Mouse (Mus musculus): ENCODE measurements at regions not wholly inside any gene's neighbourhood (a gene's known extent, or its start where the extent isn't known, plus 50 kb on each side); places are given as distances from the start of the nearest gene placed in this dataset.
A peak's percentile ranks its signal among the peaks of the same experiment; 100 is the strongest.

DNA sequence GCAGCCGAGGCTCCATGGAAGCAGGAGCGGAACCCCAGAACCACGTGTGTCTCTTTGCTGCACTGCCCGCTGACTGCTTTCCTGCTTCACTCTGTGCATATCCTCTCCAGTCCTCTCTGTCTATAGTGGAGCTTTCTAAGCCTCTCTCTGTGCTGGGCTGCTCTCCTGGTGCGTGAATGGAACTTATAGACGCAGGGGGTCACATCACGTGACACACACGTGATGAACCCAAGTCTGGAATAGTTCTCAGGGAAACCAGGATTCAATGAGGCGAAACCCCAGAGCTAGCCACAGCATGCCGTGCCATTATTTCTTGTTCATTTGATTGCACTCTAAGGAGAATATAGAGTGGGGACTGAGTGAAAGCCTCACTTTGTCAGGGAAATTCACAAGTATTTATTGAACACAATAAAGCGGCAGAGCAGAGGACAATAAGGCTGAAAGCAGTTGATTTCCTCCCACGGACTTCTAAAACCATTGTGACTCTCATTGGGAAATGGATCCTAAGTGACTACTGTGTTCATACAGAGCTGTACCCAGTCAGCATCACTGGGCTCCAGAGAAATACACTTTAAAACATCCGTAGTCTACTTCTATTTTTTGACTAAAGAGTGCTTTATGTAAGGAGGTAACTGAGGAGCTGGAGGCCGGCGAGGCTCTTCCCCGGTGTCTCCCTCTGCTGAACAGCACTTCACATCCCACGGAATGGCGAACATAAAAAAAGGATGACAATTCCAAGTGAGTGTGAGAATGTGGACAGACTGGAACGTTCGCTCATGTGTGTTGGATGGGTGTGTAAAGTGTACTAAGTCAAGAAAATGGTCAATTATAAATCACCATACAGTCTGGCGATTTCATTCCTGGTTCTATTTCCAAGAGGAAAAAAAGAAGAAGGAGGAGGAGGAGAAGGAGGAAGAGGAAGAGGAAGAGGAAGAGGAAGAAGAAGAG is 116.5 kb upstream of the Cpsf6 start:
- H3K4me3 ChIP-seq (replicated peaks; ENCODE audit: control insufficient read depth, low read depth, low read length): no peak overlapping the region
- H3K4me1 ChIP-seq (ENCODE audit: control insufficient read depth, insufficient read depth, low read length): no peaks in the 10 kb centered on the region
- H3K27ac ChIP-seq (ENCODE audit: control insufficient read depth, insufficient read depth, low read depth, low read length, poor library complexity): no peak overlapping the region
- 88% methylated on average over 21 of the region's 21 CpGs for WGBS
- TF ChIP-seq POLR2A (IDR thresholded peaks at IDR 0.05; ENCODE audit: borderline replicate concordance, control insufficient read depth, low read depth, low read length): no peak
- TF ChIP-seq CTCF (IDR thresholded peaks at IDR 0.05; ENCODE audit: control insufficient read depth, insufficient read depth, low read length): no peak

DNA sequence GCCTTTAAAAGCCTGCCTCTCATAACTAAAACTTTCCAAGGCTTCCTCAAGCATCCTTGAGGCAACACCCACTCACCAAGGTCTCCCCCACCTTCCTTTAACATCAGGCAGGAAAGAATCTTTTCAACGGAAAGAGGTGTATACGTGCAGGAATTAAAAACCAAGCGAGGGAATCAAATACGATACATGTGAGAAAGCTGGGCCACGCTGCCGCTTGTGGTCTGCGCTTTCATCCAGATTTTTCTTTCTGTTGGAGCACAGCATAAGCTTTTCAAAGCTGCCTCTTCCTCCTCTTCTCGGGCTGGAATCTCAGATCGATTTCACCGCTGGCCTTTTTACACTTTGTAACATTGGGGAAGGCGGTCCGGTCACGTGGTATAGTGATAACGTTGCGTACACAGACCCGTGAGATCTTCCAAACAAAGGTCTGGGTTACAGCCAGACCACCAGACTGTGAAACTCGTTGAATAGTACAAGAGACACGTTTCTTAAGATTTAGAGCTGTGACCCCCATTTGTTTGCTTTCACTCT is 114.4 kb upstream of the Cpsf6 start:
- WGBS: 27% methylated on average over 18 of the region's 18 CpGs

DNA sequence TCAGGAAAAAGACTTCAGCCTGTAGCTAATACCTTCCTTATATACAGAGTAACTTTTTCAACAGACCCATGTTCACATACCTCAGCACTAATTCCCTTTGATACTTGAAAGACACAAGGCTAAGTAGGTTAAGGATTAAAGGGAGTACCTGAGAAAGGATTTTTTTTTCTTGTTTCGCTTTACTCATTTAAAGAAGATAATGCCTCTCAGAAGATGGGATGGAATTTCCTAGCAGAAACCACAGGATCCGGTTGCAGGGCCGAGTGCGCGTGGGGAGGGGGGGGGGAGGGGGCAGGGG is 114.0 kb upstream of the Cpsf6 start:
- H3K4me1 ChIP-seq (ENCODE audit: control insufficient read depth, insufficient read depth, low read length): no peaks in the 10 kb centered on the region; the same call in 1 of the 2 replicates
- WGBS: 3% methylated on average over 5 of the region's 5 CpGs
- no peak overlapping the region for H3K4me3 ChIP-seq (replicated peaks; ENCODE audit: control insufficient read depth, low read depth, low read length)
- TF ChIP-seq CTCF (IDR thresholded peaks at IDR 0.05; ENCODE audit: control insufficient read depth, insufficient read depth, low read length): no peak
- no peak for TF ChIP-seq POLR2A (IDR thresholded peaks at IDR 0.05; ENCODE audit: borderline replicate concordance, control insufficient read depth, low read depth, low read length)
- H3K27ac ChIP-seq (ENCODE audit: control insufficient read depth, insufficient read depth, low read depth, low read length, poor library complexity): no peak overlapping the region

More for the DNA sequence above, 114.4 kb upstream of the Cpsf6 start:
- TF ChIP-seq POLR2A (IDR thresholded peaks at IDR 0.05; ENCODE audit: borderline replicate concordance, control insufficient read depth, low read depth, low read length): no peak
- no peak for TF ChIP-seq CTCF (IDR thresholded peaks at IDR 0.05; ENCODE audit: control insufficient read depth, insufficient read depth, low read length)
- Histone ChIP-seq H3K4me3 (replicated peaks; ENCODE audit: control insufficient read depth, low read depth, low read length) (peak overlapping the region; percentile 12), H3K4me1 (ENCODE audit: control insufficient read depth, insufficient read depth, low read length) (no peaks in the 10 kb centered on the region; the same call in 1 of the 2 replicates), H3K27ac (ENCODE audit: control insufficient read depth, insufficient read depth, low read depth, low read length, poor library complexity) (no peak overlapping the region)

DNA sequence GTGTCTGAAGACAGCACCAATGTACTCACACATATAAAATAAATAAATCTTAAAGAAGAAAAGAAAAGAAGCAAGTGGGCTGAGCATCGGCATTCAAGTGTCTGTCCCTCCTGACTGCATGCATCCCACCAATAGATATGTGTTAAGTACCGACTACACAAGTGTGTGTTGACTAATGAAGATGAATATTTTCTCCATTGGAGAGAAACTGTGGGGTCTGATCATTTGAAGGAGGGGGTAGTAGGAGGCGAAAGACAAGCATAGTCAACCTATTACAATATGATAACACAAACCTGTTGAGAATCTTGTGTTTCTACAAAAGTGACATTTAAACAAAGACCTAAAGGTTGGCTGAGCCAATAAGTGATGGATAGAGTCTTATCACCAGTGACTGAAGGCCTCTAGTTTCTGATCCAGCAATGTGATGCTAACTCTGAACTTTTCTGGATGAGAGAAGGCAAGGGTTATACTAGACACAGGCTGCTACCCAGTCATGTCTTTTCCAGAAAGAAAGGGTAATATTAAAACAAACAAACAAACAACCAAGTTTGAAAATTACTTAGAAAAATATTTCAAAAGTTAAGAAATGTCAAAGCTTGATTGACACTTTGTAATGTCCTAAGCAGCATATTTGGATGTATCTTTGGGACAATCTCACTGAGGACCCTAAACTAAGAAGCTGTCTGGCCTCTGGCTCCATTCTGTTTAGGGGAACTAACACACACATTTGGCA is 113.4 kb upstream of the Cpsf6 start:
- WGBS: 89% methylated on average over 3 of the region's 3 CpGs
- Histone ChIP-seq H3K27ac (ENCODE audit: control insufficient read depth, insufficient read depth, low read depth, low read length, poor library complexity) (no peak overlapping the region), H3K4me1 (ENCODE audit: control insufficient read depth, insufficient read depth, low read length) (no peaks in the 10 kb centered on the region; the same call in 1 of the 2 replicates), H3K4me3 (replicated peaks; ENCODE audit: control insufficient read depth, low read depth, low read length) (no peak overlapping the region)
- TF ChIP-seq POLR2A (IDR thresholded peaks at IDR 0.05; ENCODE audit: borderline replicate concordance, control insufficient read depth, low read depth, low read length): no peak
- no peak for TF ChIP-seq CTCF (IDR thresholded peaks at IDR 0.05; ENCODE audit: control insufficient read depth, insufficient read depth, low read length)

DNA sequence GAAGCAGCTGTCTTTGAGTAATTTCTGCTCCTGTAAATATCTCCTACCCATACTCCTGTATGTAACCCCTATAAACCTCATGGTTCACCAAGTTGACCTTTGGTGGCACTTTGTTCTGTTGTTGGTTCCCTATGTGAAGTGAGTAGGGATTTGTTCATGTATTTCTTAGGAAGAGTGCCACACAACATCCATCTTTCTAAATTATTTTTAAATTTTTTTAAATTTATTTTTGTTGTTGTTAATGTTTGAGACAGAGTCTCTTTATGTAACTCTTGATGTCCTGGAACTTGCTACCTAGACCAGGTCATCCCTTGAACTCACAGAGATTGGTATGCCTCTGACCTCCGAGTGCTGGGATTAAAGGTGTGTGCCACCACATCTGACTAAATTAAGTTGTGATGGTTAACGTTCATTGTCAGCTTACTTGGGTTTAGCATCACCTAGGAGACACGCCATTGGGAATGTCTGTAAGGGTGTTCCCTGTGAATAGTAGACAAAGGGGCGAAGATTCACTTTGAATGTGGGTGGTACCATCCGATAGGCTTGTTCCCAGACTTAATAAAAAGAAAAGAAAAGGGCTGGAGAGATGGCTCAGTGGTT is 112.7 kb upstream of the Cpsf6 start:
- 80% methylated on average over 5 of the region's 5 CpGs for WGBS
- no peak overlapping the region for H3K27ac ChIP-seq (ENCODE audit: control insufficient read depth, insufficient read depth, low read depth, low read length, poor library complexity)
- TF ChIP-seq CTCF (IDR thresholded peaks at IDR 0.05; ENCODE audit: control insufficient read depth, insufficient read depth, low read length): no peak
- no peak for TF ChIP-seq POLR2A (IDR thresholded peaks at IDR 0.05; ENCODE audit: borderline replicate concordance, control insufficient read depth, low read depth, low read length)
- no peaks in the 10 kb centered on the region; the same call in 1 of the 2 replicates for H3K4me1 ChIP-seq (ENCODE audit: control insufficient read depth, insufficient read depth, low read length)
- H3K4me3 ChIP-seq (replicated peaks; ENCODE audit: control insufficient read depth, low read depth, low read length): no peak overlapping the region

DNA sequence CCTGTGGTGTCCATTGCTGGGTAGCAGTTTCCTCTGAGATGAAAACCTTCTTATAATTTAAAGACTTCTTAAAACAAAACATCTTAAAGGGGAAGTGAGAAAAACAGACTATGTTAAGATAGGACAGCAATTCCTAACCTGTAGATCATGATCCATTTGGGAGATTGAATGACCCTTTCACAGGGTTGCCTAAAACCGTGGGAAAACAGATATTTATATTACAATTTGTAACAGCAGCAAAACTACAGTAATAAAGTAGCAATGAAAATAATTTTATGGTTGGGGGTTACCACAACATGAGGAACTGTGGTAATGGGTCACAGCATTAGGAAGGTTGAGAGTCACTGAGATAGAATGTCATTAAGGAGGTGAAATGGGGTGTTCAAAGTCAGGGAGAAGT is 111.9 kb upstream of the Cpsf6 start:
- WGBS: 61% methylated on average over 1 of the region's 1 CpGs
- Histone ChIP-seq H3K27ac (ENCODE audit: control insufficient read depth, insufficient read depth, low read depth, low read length, poor library complexity) (no peak overlapping the region), H3K4me1 (ENCODE audit: control insufficient read depth, insufficient read depth, low read length) (no peaks in the 10 kb centered on the region; the same call in 1 of the 2 replicates), H3K4me3 (replicated peaks; ENCODE audit: control insufficient read depth, low read depth, low read length) (no peak overlapping the region)
- no peak for TF ChIP-seq POLR2A (IDR thresholded peaks at IDR 0.05; ENCODE audit: borderline replicate concordance, control insufficient read depth, low read depth, low read length)
- no peak for TF ChIP-seq CTCF (IDR thresholded peaks at IDR 0.05; ENCODE audit: control insufficient read depth, insufficient read depth, low read length)

DNA sequence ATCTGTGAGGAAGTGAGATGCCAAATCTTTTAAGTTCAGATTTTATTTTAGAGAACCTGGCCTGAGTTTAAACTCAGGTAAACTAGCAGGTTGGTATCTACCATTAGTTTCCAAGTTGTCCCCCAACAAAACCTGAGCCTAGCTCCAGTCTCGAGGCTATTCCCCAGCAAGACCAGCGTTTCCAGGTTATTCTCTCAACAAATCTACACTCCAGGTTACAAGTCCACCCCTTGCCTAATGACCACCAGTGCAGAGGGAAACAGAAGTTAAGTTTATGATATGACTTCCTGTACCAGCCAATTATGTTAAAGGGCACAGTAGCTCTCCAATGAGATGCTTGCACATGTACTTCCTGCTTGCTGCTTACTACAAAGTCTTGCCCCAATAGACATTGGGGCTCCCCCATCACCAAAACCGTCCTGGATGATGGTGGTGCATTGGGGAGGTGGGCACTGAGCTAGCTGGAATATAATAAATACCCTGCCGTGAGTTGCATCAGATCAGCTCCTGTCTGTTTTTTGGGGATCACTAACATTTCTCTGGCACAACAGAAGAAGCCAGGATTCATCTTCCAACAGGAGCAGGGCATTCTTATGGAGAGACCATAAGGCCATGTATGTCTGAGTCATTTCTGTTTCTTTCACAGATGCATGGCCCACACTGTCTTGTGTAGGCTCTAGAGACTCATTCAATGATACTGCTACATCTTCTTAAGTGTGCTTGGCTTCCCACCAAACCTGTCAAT is 111.2 kb upstream of the Cpsf6 start:
- TF ChIP-seq POLR2A (IDR thresholded peaks at IDR 0.05; ENCODE audit: borderline replicate concordance, control insufficient read depth, low read depth, low read length) (no peak), CTCF (IDR thresholded peaks at IDR 0.05; ENCODE audit: control insufficient read depth, insufficient read depth, low read length) (no peak)
- WGBS: 71% methylated on average over 4 of the region's 4 CpGs
- Histone ChIP-seq H3K27ac (ENCODE audit: control insufficient read depth, insufficient read depth, low read depth, low read length, poor library complexity) (no peak overlapping the region), H3K4me1 (ENCODE audit: control insufficient read depth, insufficient read depth, low read length) (no peaks in the 10 kb centered on the region; the same call in 1 of the 2 replicates), H3K4me3 (replicated peaks; ENCODE audit: control insufficient read depth, low read depth, low read length) (no peak overlapping the region)

All from bone marrow, adult 2 months (tissue).